Mouse (Mus musculus) thymus, postnatal 0 days (tissue): ENCODE results near the gene Lcn12. TPM values are rescaled to one million over a fixed set of nuclear protein-coding genes. Genes with fewer than 3 reads are reported as not detected.

Experiments
- DNase-seq: peaks from one replicate; pipeline ENCODE4 v3.0.0-alpha.2; 2015; ENCODE audit warnings: low spot score
- polyA plus RNA-seq: library from polyadenylated mRNA; unstranded; fragments of >200 nt; fragmentation: Nextera tagmentation; extraction: Ambion mirVana; gene quantifications from 2 replicates; pipeline ENCODE4 v1.2.1, GENCODE M21; 2015

Lcn12 gene
- polyA plus RNA-seq = not detected in 2 replicates

GRCm38 (mm10) chr2:25493476-25493961, at the start of gene Lcn12:
Gene Lcn12 (minus strand): TSS chr2:25493911.
- DNase-seq = no peak

GRCm38 (mm10) chr2:25541644-25542367, 48.1 kb upstream of the Lcn12 start:
- no peak for DNase-seq

GRCm38 (mm10) chr2:25540541-25540948, 46.8 kb upstream of the Lcn12 start:
- no peak for DNase-seq

- DNase-seq = no peak
These were observed 42.8 kb upstream of the Lcn12 start for GRCm38 (mm10) chr2:25536531-25536930.

- no peak for DNase-seq
These were observed 41.1 kb upstream of the Lcn12 start for GRCm38 (mm10) chr2:25534866-25535182.

- DNase-seq = no peak
These were observed 40.6 kb upstream of the Lcn12 start for GRCm38 (mm10) chr2:25534178-25534865.

GRCm38 (mm10) chr2:25533707-25534106, 40.0 kb upstream of the Lcn12 start:
- no peak for DNase-seq

GRCm38 (mm10) chr2:25526510-25527302, 33.0 kb upstream of the Lcn12 start:
- DNase-seq = no peak

GRCm38 (mm10) chr2:25509912-25510311, 16.2 kb upstream of the Lcn12 start:
- no peak for DNase-seq

- DNase-seq = peak; percentile 79
These were observed 13.3 kb upstream of the Lcn12 start for GRCm38 (mm10) chr2:25506964-25507363.

GRCm38 (mm10) chr2:25505860-25506259, 12.1 kb upstream of the Lcn12 start:
- no peak for DNase-seq

- DNase-seq = no peak
These were observed 11.3 kb upstream of the Lcn12 start for GRCm38 (mm10) chr2:25505000-25505399.

- no peak for DNase-seq
These were observed 10.8 kb upstream of the Lcn12 start for GRCm38 (mm10) chr2:25504538-25504937.

GRCm38 (mm10) chr2:25502726-25503125, 9.0 kb upstream of the Lcn12 start:
- no peak for DNase-seq

- no peak for DNase-seq
These were observed 8.1 kb upstream of the Lcn12 start, which contains the start of gene C8g for GRCm38 (mm10) chr2:25501593-25502486. Gene C8g (minus strand): TSS chr2:25501719.

GRCm38 (mm10) chr2:25500576-25501405, 7.1 kb upstream of the Lcn12 start, which contains the start of gene Fbxw5:
Gene Fbxw5 (plus strand): TSS chr2:25500750.
- DNase-seq = peak; percentile 95

GRCm38 (mm10) chr2:25500071-25500575, 6.4 kb upstream of the Lcn12 start:
- no peak for DNase-seq

GRCm38 (mm10) chr2:25498622-25499478, 5.1 kb upstream of the Lcn12 start:
- DNase-seq = no peak
